Mouse (Mus musculus) MEL (cell line): ENCODE results near the gene Hist1h4n.

ENCODE experiments used
- CTCF ChIP-seq, 3 experiments: IDR thresholded peaks in 2 of 3; conservative IDR thresholded peaks in 1 of 3; 2 replicates each; pipeline ENCODE4 v1.5.1; 2011 to 2012; ENCODE audit warnings: low read length in 3 of 3, low read depth in 2 of 3, mild to moderate bottlenecking in 2 of 3, improper control_type of control experiment in 1 of 3, inconsistent platforms in 1 of 3, mixed read lengths in 1 of 3, moderate library complexity in 1 of 3; ENCODE audit not compliant: control insufficient read depth in 1 of 3, insufficient read depth in 1 of 3, poor library complexity in 1 of 3, severe bottlenecking in 1 of 3
- EP300 ChIP-seq, 2 experiments: IDR thresholded peaks; 2 replicates each; pipeline ENCODE4 v1.6.1; 2011; ENCODE audit warnings: improper control_type of control experiment in 2 of 2, low read length in 2 of 2, low read depth in 1 of 2, mild to moderate bottlenecking in 1 of 2
- GABPA ChIP-seq: IDR thresholded peaks from 2 replicates; pipeline ENCODE4 v1.6.1; 2012; ENCODE audit warnings: low read depth, mild to moderate bottlenecking, inconsistent platforms, low read length, improper control_type of control experiment, moderate library complexity
- JUND ChIP-seq: IDR thresholded peaks from 2 replicates; pipeline ENCODE4 v1.6.1; 2011; ENCODE audit warnings: low read depth, mild to moderate bottlenecking, improper control_type of control experiment, low read length
- NELFE ChIP-seq: IDR thresholded peaks from 2 replicates; pipeline ENCODE4 v1.6.1; 2011; ENCODE audit warnings: low read depth, low read length, improper control_type of control experiment
- POLR2A ChIP-seq, 2 experiments: IDR thresholded peaks; 2 replicates each; pipeline ENCODE4 v1.6.1; 2011 to 2012; ENCODE audit warnings: low read length in 2 of 2, mild to moderate bottlenecking in 2 of 2, control low read depth in 1 of 2, improper control_type of control experiment in 1 of 2, low read depth in 1 of 2, moderate library complexity in 1 of 2; ENCODE audit not compliant: control insufficient read depth in 1 of 2, insufficient read depth in 1 of 2, poor library complexity in 1 of 2
- SMC3 ChIP-seq: IDR thresholded peaks from 2 replicates; pipeline ENCODE4 v1.6.1; 2011; ENCODE audit warnings: low read depth, low read length, improper control_type of control experiment
- TAL1 ChIP-seq: IDR thresholded peaks from 2 replicates; pipeline ENCODE4 v1.6.1; 2012; ENCODE audit warnings: mild to moderate bottlenecking, inconsistent platforms, low read length, moderate library complexity, mixed read lengths

DNA sequence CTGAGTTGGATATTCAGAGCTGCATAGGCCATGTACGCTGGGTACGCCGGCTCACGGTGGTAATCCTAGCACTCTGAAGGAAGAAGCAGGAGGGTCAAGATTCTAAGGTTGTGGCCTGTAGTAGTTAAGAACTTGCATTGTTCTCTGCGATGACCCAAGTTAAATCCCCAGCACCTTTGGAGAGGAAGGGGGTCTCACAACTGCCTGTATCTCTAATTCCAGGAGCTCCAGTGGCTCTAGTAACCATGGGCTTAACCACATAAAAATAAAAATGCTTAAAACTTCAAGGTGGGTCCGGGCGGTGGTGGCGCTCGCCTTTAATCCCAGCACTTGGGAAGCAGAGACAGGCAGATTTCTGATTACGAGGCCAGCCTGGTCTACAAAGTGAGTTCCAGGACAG is 1.7 kb downstream of the Hist1h4n start:
- no peak for TF ChIP-seq TAL1
- TF ChIP-seq JUND = no peak
- no peak for TF ChIP-seq GABPA
- no peak for TF ChIP-seq POLR2A (IDR thresholded peaks at IDR 0.05; ENCODE audit: control insufficient read depth in 1 of 2, insufficient read depth in 1 of 2, low read depth in 1 of 2, low read length in 2 of 2, poor library complexity in 1 of 2)
- no peak for TF ChIP-seq CTCF (IDR thresholded peaks at IDR 0.05 in 2 of 3, conservative IDR thresholded peaks at IDR 0.05 in 1 of 3; ENCODE audit: control insufficient read depth in 1 of 3, insufficient read depth in 1 of 3, low read depth in 2 of 3, low read length in 3 of 3, poor library complexity in 1 of 3, severe bottlenecking in 1 of 3)
- no peak for TF ChIP-seq NELFE
- no peak for TF ChIP-seq EP300 (IDR thresholded peaks at IDR 0.05; ENCODE audit: low read depth in 1 of 2, low read length in 2 of 2)
- no peak for TF ChIP-seq SMC3
